Mouse (Mus musculus): ENCODE measurements around the gene Fzd7. TPM values are rescaled to one million over a fixed set of nuclear protein-coding genes. Genes with fewer than 3 reads are reported as not detected.

The Fzd7 gene
- polyA plus RNA-seq, 1 experiment from 2014 or later = 4.4 TPM

- no peaks in the 10 kb centered on the region for H3K27me3 ChIP-seq (ENCODE audit: control insufficient read depth, insufficient read depth, low read length)
- 25% methylated on average over 17 of the region's 17 CpGs for WGBS
- H3K9ac ChIP-seq = no peak overlapping the region
- peaks cover 9% of the 10 kb centered on the region for H3K4me1 ChIP-seq (replicated peaks; ENCODE audit: control insufficient read depth, insufficient read depth, low read length)
- ATAC-seq (ENCODE audit: low FRiP score) (peak; percentile 57; the same call in 1 of the 2 replicates), DNase-seq (ENCODE audit: low spot score) (no peak)
- H3K27ac ChIP-seq = no peak overlapping the region
- no peaks in the 10 kb centered on the region for H3K36me3 ChIP-seq (replicated peaks; ENCODE audit: control insufficient read depth, insufficient read depth)
- no peaks in the 10 kb centered on the region for H3K9me3 ChIP-seq (ENCODE audit: control insufficient read depth, low read length)
- H3K4me3 ChIP-seq (replicated peaks; ENCODE audit: low read length) = no peak overlapping the region
- no peak overlapping the region for H3K4me2 ChIP-seq (replicated peaks)
Measured at GRCm38 (mm10) chr1:59464696-59465639, 17.3 kb upstream of the Fzd7 start.

GRCm38 (mm10) chr1:59465640-59466008, 16.6 kb upstream of the Fzd7 start:
- 58% methylated on average over 9 of the region's 9 CpGs for WGBS

GRCm38 (mm10) chr1:59469170-59469569, 13.1 kb upstream of the Fzd7 start:
- Histone ChIP-seq H3K27ac (no peak overlapping the region), H3K4me3 (replicated peaks; ENCODE audit: low read length) (no peak overlapping the region), H3K4me1 (replicated peaks; ENCODE audit: control insufficient read depth, insufficient read depth, low read length) (peaks cover 14% of the 10 kb centered on the region), H3K4me2 (replicated peaks) (no peak overlapping the region), H3K36me3 (replicated peaks; ENCODE audit: control insufficient read depth, insufficient read depth) (no peaks in the 10 kb centered on the region), H3K9ac (no peak overlapping the region), H3K27me3 (ENCODE audit: control insufficient read depth, insufficient read depth, low read length) (no peaks in the 10 kb centered on the region), H3K9me3 (ENCODE audit: control insufficient read depth, low read length) (no peaks in the 10 kb centered on the region)
- 30% methylated on average over 4 of the region's 4 CpGs for WGBS
- DNase-seq (ENCODE audit: low spot score) (no peak), ATAC-seq (ENCODE audit: low FRiP score) (no peak)

More at GRCm38 (mm10) chr1:59465640-59466008, 16.6 kb upstream of the Fzd7 start:
- no peaks in the 10 kb centered on the region for H3K36me3 ChIP-seq (replicated peaks; ENCODE audit: control insufficient read depth, insufficient read depth)
- no peak overlapping the region for H3K4me2 ChIP-seq (replicated peaks)
- no peaks in the 10 kb centered on the region for H3K27me3 ChIP-seq (ENCODE audit: control insufficient read depth, insufficient read depth, low read length)
- no peak for ATAC-seq (ENCODE audit: low FRiP score)
- no peak overlapping the region for H3K9ac ChIP-seq
- no peak overlapping the region for H3K4me3 ChIP-seq (replicated peaks; ENCODE audit: low read length)
- no peaks in the 10 kb centered on the region for H3K9me3 ChIP-seq (ENCODE audit: control insufficient read depth, low read length)
- DNase-seq (ENCODE audit: low spot score) = no peak
- peaks cover 9% of the 10 kb centered on the region for H3K4me1 ChIP-seq (replicated peaks; ENCODE audit: control insufficient read depth, insufficient read depth, low read length)
- H3K27ac ChIP-seq = no peak overlapping the region

GRCm38 (mm10) chr1:59470766-59471165, 11.5 kb upstream of the Fzd7 start:
- ATAC-seq (ENCODE audit: low FRiP score) = no peak
- Histone ChIP-seq H3K36me3 (replicated peaks; ENCODE audit: control insufficient read depth, insufficient read depth) (no peaks in the 10 kb centered on the region), H3K4me2 (replicated peaks) (no peak overlapping the region), H3K9ac (no peak overlapping the region), H3K4me3 (replicated peaks; ENCODE audit: low read length) (no peak overlapping the region), H3K9me3 (ENCODE audit: control insufficient read depth, low read length) (no peaks in the 10 kb centered on the region), H3K4me1 (replicated peaks; ENCODE audit: control insufficient read depth, insufficient read depth, low read length) (0 out of 2 replicates have a peak, but pooled peaks cover 5% of the 10 kb centered on the region), H3K27ac (no peak overlapping the region), H3K27me3 (ENCODE audit: control insufficient read depth, insufficient read depth, low read length) (no peaks in the 10 kb centered on the region)
- no peak for DNase-seq (ENCODE audit: low spot score)
- 48% methylated on average over 4 of the region's 4 CpGs for WGBS

GRCm38 (mm10) chr1:59472368-59473180, 9.7 kb upstream of the Fzd7 start:
- Histone ChIP-seq H3K9me3 (ENCODE audit: control insufficient read depth, low read length) (no peaks in the 10 kb centered on the region), H3K36me3 (replicated peaks; ENCODE audit: control insufficient read depth, insufficient read depth) (no peaks in the 10 kb centered on the region), H3K27me3 (ENCODE audit: control insufficient read depth, insufficient read depth, low read length) (no peaks in the 10 kb centered on the region), H3K4me2 (replicated peaks) (no peak overlapping the region), H3K4me3 (replicated peaks; ENCODE audit: low read length) (no peak overlapping the region), H3K4me1 (replicated peaks; ENCODE audit: control insufficient read depth, insufficient read depth, low read length) (0 out of 2 replicates have a peak, but pooled peaks cover 5% of the 10 kb centered on the region), H3K27ac (no peak overlapping the region), H3K9ac (no peak overlapping the region)
- WGBS = 15% methylated on average over 9 of the region's 11 CpGs
- ATAC-seq (ENCODE audit: low FRiP score) (no peak), DNase-seq (ENCODE audit: low spot score) (no peak)

GRCm38 (mm10) chr1:59473181-59473555, 9.1 kb upstream of the Fzd7 start:
- Histone ChIP-seq H3K9me3 (ENCODE audit: control insufficient read depth, low read length) (no peaks in the 10 kb centered on the region), H3K27me3 (ENCODE audit: control insufficient read depth, insufficient read depth, low read length) (no peaks in the 10 kb centered on the region), H3K4me2 (replicated peaks) (no peak overlapping the region), H3K27ac (no peak overlapping the region), H3K9ac (no peak overlapping the region), H3K4me3 (replicated peaks; ENCODE audit: low read length) (no peak overlapping the region), H3K4me1 (replicated peaks; ENCODE audit: control insufficient read depth, insufficient read depth, low read length) (0 out of 2 replicates have a peak, but pooled peaks cover 5% of the 10 kb centered on the region), H3K36me3 (replicated peaks; ENCODE audit: control insufficient read depth, insufficient read depth) (no peaks in the 10 kb centered on the region)
- DNase-seq (ENCODE audit: low spot score) (no peak), ATAC-seq (ENCODE audit: low FRiP score) (no peak)
- WGBS = 12% methylated on average over 4 of the region's 4 CpGs

GRCm38 (mm10) chr1:59475618-59476017, 6.6 kb upstream of the Fzd7 start:
- no peak overlapping the region for H3K4me2 ChIP-seq (replicated peaks)
- no peak overlapping the region for H3K4me3 ChIP-seq (replicated peaks; ENCODE audit: low read length)
- H3K36me3 ChIP-seq (replicated peaks; ENCODE audit: control insufficient read depth, insufficient read depth) = no peaks in the 10 kb centered on the region
- H3K9ac ChIP-seq = no peak overlapping the region
- H3K27ac ChIP-seq = no peak overlapping the region
- WGBS = 26% methylated on average over 2 of the region's 2 CpGs
- ATAC-seq (ENCODE audit: low FRiP score) = no peak
- H3K9me3 ChIP-seq (ENCODE audit: control insufficient read depth, low read length) = no peaks in the 10 kb centered on the region
- DNase-seq (ENCODE audit: low spot score) = no peak
- no peaks in the 10 kb centered on the region for H3K27me3 ChIP-seq (ENCODE audit: control insufficient read depth, insufficient read depth, low read length)
- 0 out of 2 replicates have a peak, but pooled peaks cover 7% of the 10 kb centered on the region for H3K4me1 ChIP-seq (replicated peaks; ENCODE audit: control insufficient read depth, insufficient read depth, low read length)

- no peak overlapping the region for H3K9ac ChIP-seq
- no peaks in the 10 kb centered on the region for H3K36me3 ChIP-seq (replicated peaks; ENCODE audit: control insufficient read depth, insufficient read depth)
- H3K4me3 ChIP-seq (replicated peaks; ENCODE audit: low read length) = no peak overlapping the region
- H3K9me3 ChIP-seq (ENCODE audit: control insufficient read depth, low read length) = no peaks in the 10 kb centered on the region
- ATAC-seq (ENCODE audit: low FRiP score) (no peak), DNase-seq (ENCODE audit: low spot score) (no peak)
- no peak overlapping the region for H3K4me2 ChIP-seq (replicated peaks)
- peaks cover 13% of the 10 kb centered on the region for H3K27me3 ChIP-seq (ENCODE audit: control insufficient read depth, insufficient read depth, low read length)
- no peak overlapping the region for H3K27ac ChIP-seq
- 87% methylated on average over 3 of the region's 3 CpGs for WGBS
- H3K4me1 ChIP-seq (replicated peaks; ENCODE audit: control insufficient read depth, insufficient read depth, low read length) = peaks cover 17% of the 10 kb centered on the region; the same call in 1 of the 2 replicates
Measured at GRCm38 (mm10) chr1:59478911-59479310, 3.3 kb upstream of the Fzd7 start.

GRCm38 (mm10) chr1:59480821-59481455, 1.3 kb upstream of the Fzd7 start:
- Histone ChIP-seq H3K27ac (peak overlapping the region; percentile 68), H3K9me3 (ENCODE audit: control insufficient read depth, low read length) (no peaks in the 10 kb centered on the region), H3K27me3 (ENCODE audit: control insufficient read depth, insufficient read depth, low read length) (peaks cover 15% of the 10 kb centered on the region), H3K4me1 (replicated peaks; ENCODE audit: control insufficient read depth, insufficient read depth, low read length) (peaks cover 18% of the 10 kb centered on the region), H3K4me3 (replicated peaks; ENCODE audit: low read length) (peak overlapping the region; percentile 59), H3K36me3 (replicated peaks; ENCODE audit: control insufficient read depth, insufficient read depth) (no peaks in the 10 kb centered on the region), H3K4me2 (replicated peaks) (peak overlapping the region; percentile 99), H3K9ac (peak overlapping the region; percentile 41; the same call in 1 of the 2 replicates)
- ATAC-seq (ENCODE audit: low FRiP score) (no peak), DNase-seq (ENCODE audit: low spot score) (no peak)
- WGBS = 1% methylated on average over 23 of the region's 23 CpGs

Data from hindbrain, embryonic 14.5 days (tissue).